Mouse (Mus musculus) cerebellum, postnatal 36 days (tissue): Measurements from ENCODE around the gene Frmd6.

Experiments used
- DNase-seq, 2 experiments: peaks; one replicate each; pipeline ENCODE4 v3.0.0; 2021 to 2022; ENCODE audit warnings: mixed read lengths in 2 of 2

Gene Frmd6

GRCm38 (mm10) chr12:70809957-70810356 lies 15.4 kb upstream of the Frmd6 start:
- DNase-seq = no peak

- no peak for DNase-seq
Observed at GRCm38 (mm10) chr12:70811772-70812171, 13.5 kb upstream of the Frmd6 start.

- peak; percentile 67 to 76 for DNase-seq
Observed at GRCm38 (mm10) chr12:70812176-70812575, 13.1 kb upstream of the Frmd6 start.

- no peak for DNase-seq
Observed at GRCm38 (mm10) chr12:70812822-70813465, 12.4 kb upstream of the Frmd6 start.

- DNase-seq = no peak
Observed at GRCm38 (mm10) chr12:70816731-70817130, 8.6 kb upstream of the Frmd6 start.

GRCm38 (mm10) chr12:70824017-70824416 lies 1.3 kb upstream of the Frmd6 start:
- DNase-seq = no peak

- peak in 1 of 2 experiments; percentile 56 for DNase-seq
Observed at GRCm38 (mm10) chr12:70825651-70826317, 470 bp downstream of the Frmd6 start.

GRCm38 (mm10) chr12:70826318-70827072 lies 1.2 kb downstream of the Frmd6 start:
- DNase-seq = no peak

- DNase-seq = no peak
Observed at GRCm38 (mm10) chr12:70827187-70827900, 2.0 kb downstream of the Frmd6 start.

- no peak for DNase-seq
Observed at GRCm38 (mm10) chr12:70827901-70828271, 2.6 kb downstream of the Frmd6 start.

GRCm38 (mm10) chr12:70830982-70831566 lies 5.8 kb downstream of the Frmd6 start:
- no peak for DNase-seq

- DNase-seq = no peak
Observed at GRCm38 (mm10) chr12:70832216-70832998, 7.1 kb downstream of the Frmd6 start.

- DNase-seq = no peak
Observed at GRCm38 (mm10) chr12:70833050-70833449, 7.7 kb downstream of the Frmd6 start.

- DNase-seq = no peak
Observed at GRCm38 (mm10) chr12:70834043-70834442, 8.7 kb downstream of the Frmd6 start.

GRCm38 (mm10) chr12:70835004-70835403 lies 9.7 kb downstream of the Frmd6 start:
- no peak for DNase-seq

- DNase-seq = peak; percentile 40 to 52
Observed at GRCm38 (mm10) chr12:70837792-70838321, 12.5 kb downstream of the Frmd6 start.

- no peak for DNase-seq
Observed at GRCm38 (mm10) chr12:70845371-70845770, 20.1 kb downstream of the Frmd6 start.

- DNase-seq = no peak
Observed at GRCm38 (mm10) chr12:70849024-70849423, 23.7 kb downstream of the Frmd6 start.

GRCm38 (mm10) chr12:70849517-70850291 lies 24.4 kb downstream of the Frmd6 start:
- no peak for DNase-seq

- no peak for DNase-seq
Observed at GRCm38 (mm10) chr12:70851342-70851960, 26.1 kb downstream of the Frmd6 start.
